Mouse (Mus musculus) kidney, adult 2 months (tissue): ENCODE measurements around the gene Tmem150b.

Experiments
- CTCF ChIP-seq: fragments of 200-500 bp; conservative IDR thresholded peaks from 2 replicates; pipeline ENCODE4 v1.5.1; 2011; ENCODE audit warnings: low read depth, mild to moderate bottlenecking, control low read depth, low read length, moderate library complexity, mixed read lengths; ENCODE audit not compliant: insufficient read depth, insufficient read length
- POLR2A ChIP-seq: fragments of 200-500 bp; IDR thresholded peaks from one replicate; pipeline ENCODE4 v1.6.1; 2011; ENCODE audit warnings: low read depth, low read length, control low read depth

DNA sequence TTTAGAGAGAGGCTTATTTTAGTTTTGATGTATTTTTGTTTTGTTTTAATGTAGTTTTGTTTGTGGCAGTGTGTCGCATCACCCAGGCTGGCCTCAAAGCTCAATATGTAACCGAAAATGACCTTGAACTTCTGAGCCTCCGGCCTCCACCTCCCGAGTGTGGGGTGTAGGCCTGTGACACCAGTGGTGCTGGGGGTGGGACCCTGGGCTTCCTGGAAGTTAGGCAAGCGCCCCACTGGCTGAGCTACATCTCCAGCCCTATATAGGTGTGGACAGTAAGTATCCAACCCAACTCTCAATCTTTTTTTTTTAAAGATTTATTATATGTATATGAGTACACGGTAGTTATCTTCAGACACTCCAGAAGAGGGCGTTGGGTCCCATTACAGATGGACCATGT lies 21.9 kb downstream of the Tmem150b start:
- no peak for TF ChIP-seq CTCF
- no peak for TF ChIP-seq POLR2A
